Mouse (Mus musculus): ENCODE results near the gene Dyx1c1. TPM values are rescaled to one million over a fixed set of nuclear protein-coding genes. Genes with fewer than 3 reads are reported as not detected.

Gene Dyx1c1
- polyA plus RNA-seq, 1 experiment from 2014 or later: 2.8 TPM

GRCm38 (mm10) chr9:72968349-72969061, 9.9 kb downstream of the Dyx1c1 start:
- Histone ChIP-seq H3K27me3 (ENCODE audit: control insufficient read depth, insufficient read depth, low read depth, low read length) (no peaks in the 10 kb centered on the region), H3K4me3 (ENCODE audit: low read depth, low read length) (no peak overlapping the region), H3K27ac (ENCODE audit: low read length) (no peak overlapping the region), H3K9me3 (replicated peaks; ENCODE audit: control insufficient read depth, low read length, poor library complexity, severe bottlenecking) (no peaks in the 10 kb centered on the region), H3K4me1 (ENCODE audit: control insufficient read depth, insufficient read depth, low read length) (0 out of 2 replicates have a peak, but pooled peaks cover 3% of the 10 kb centered on the region), H3K9ac (ENCODE audit: low read depth, low read length) (no peak overlapping the region), H3K4me2 (ENCODE audit: low read length) (no peak overlapping the region), H3K36me3 (ENCODE audit: control insufficient read depth, insufficient read depth, low read length) (no peaks in the 10 kb centered on the region)
- WGBS: 30% methylated on average over 11 of the region's 11 CpGs
- ATAC-seq: peak; percentile 51

- WGBS: 74% methylated on average over 7 of the region's 7 CpGs
- no peak overlapping the region for H3K4me3 ChIP-seq (ENCODE audit: low read depth, low read length)
- H3K9me3 ChIP-seq (replicated peaks; ENCODE audit: control insufficient read depth, low read length, poor library complexity, severe bottlenecking): no peaks in the 10 kb centered on the region
- H3K27ac ChIP-seq (ENCODE audit: low read length): no peak overlapping the region
- H3K27me3 ChIP-seq (ENCODE audit: control insufficient read depth, insufficient read depth, low read depth, low read length): no peaks in the 10 kb centered on the region
- 0 out of 2 replicates have a peak, but pooled peaks cover 3% of the 10 kb centered on the region for H3K4me1 ChIP-seq (ENCODE audit: control insufficient read depth, insufficient read depth, low read length)
- H3K4me2 ChIP-seq (ENCODE audit: low read length): no peak overlapping the region
- no peaks in the 10 kb centered on the region for H3K36me3 ChIP-seq (ENCODE audit: control insufficient read depth, insufficient read depth, low read length)
- H3K9ac ChIP-seq (ENCODE audit: low read depth, low read length): no peak overlapping the region
- no peak for ATAC-seq
These were observed 11.3 kb downstream of the Dyx1c1 start for GRCm38 (mm10) chr9:72969874-72970273.

GRCm38 (mm10) chr9:72972435-72972834, 13.8 kb downstream of the Dyx1c1 start:
- H3K9ac ChIP-seq (ENCODE audit: low read depth, low read length): no peak overlapping the region
- 86% methylated on average over 5 of the region's 5 CpGs for WGBS

GRCm38 (mm10) chr9:72972984-72973383, 14.4 kb downstream of the Dyx1c1 start:
- Histone ChIP-seq H3K4me2 (ENCODE audit: low read length) (no peak overlapping the region), H3K36me3 (ENCODE audit: control insufficient read depth, insufficient read depth, low read length) (no peaks in the 10 kb centered on the region), H3K27ac (ENCODE audit: low read length) (no peak overlapping the region), H3K27me3 (ENCODE audit: control insufficient read depth, insufficient read depth, low read depth, low read length) (no peaks in the 10 kb centered on the region), H3K4me1 (ENCODE audit: control insufficient read depth, insufficient read depth, low read length) (0 out of 2 replicates have a peak, but pooled peaks cover 3% of the 10 kb centered on the region), H3K9ac (ENCODE audit: low read depth, low read length) (no peak overlapping the region), H3K9me3 (replicated peaks; ENCODE audit: control insufficient read depth, low read length, poor library complexity, severe bottlenecking) (no peaks in the 10 kb centered on the region), H3K4me3 (ENCODE audit: low read depth, low read length) (no peak overlapping the region)
- no peak for ATAC-seq

More at GRCm38 (mm10) chr9:72972435-72972834, 13.8 kb downstream of the Dyx1c1 start:
- Histone ChIP-seq H3K36me3 (ENCODE audit: control insufficient read depth, insufficient read depth, low read length) (no peaks in the 10 kb centered on the region), H3K27me3 (ENCODE audit: control insufficient read depth, insufficient read depth, low read depth, low read length) (no peaks in the 10 kb centered on the region), H3K27ac (ENCODE audit: low read length) (no peak overlapping the region), H3K9me3 (replicated peaks; ENCODE audit: control insufficient read depth, low read length, poor library complexity, severe bottlenecking) (no peaks in the 10 kb centered on the region), H3K4me1 (ENCODE audit: control insufficient read depth, insufficient read depth, low read length) (0 out of 2 replicates have a peak, but pooled peaks cover 3% of the 10 kb centered on the region), H3K4me2 (ENCODE audit: low read length) (no peak overlapping the region), H3K4me3 (ENCODE audit: low read depth, low read length) (no peak overlapping the region)
- ATAC-seq: no peak

- 89% methylated on average over 5 of the region's 5 CpGs for WGBS
- H3K36me3 ChIP-seq (ENCODE audit: control insufficient read depth, insufficient read depth, low read length): no peaks in the 10 kb centered on the region
- H3K4me3 ChIP-seq (ENCODE audit: low read depth, low read length): no peak overlapping the region
- no peaks in the 10 kb centered on the region for H3K9me3 ChIP-seq (replicated peaks; ENCODE audit: control insufficient read depth, low read length, poor library complexity, severe bottlenecking)
- H3K4me1 ChIP-seq (ENCODE audit: control insufficient read depth, insufficient read depth, low read length): no peaks in the 10 kb centered on the region
- H3K27ac ChIP-seq (ENCODE audit: low read length): no peak overlapping the region
- no peak overlapping the region for H3K4me2 ChIP-seq (ENCODE audit: low read length)
- ATAC-seq: no peak
- H3K27me3 ChIP-seq (ENCODE audit: control insufficient read depth, insufficient read depth, low read depth, low read length): no peaks in the 10 kb centered on the region
- no peak overlapping the region for H3K9ac ChIP-seq (ENCODE audit: low read depth, low read length)
These were observed 16.1 kb downstream of the Dyx1c1 start for GRCm38 (mm10) chr9:72974734-72975133.

DNA sequence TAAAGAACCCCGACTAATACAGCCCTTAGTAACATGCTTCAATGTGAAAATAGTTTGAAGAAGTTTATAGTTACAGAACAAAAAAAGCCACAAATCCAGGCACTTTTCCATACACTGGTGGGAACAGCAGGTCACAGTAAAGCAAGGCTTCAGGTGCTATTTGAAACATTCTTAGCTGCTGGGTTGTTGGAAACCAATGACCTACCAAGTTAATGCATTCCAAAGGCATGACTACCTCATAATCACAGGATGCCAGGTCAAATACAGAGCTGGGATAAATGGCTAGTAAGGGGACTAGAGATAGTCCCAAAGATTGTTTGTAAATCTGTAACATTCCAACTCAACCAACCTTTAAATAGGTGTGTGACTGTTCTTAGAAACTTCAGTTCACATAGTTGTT, 16.7 kb downstream of the Dyx1c1 start:
- Histone ChIP-seq H3K4me1 (ENCODE audit: control insufficient read depth, insufficient read depth, low read length) (no peaks in the 10 kb centered on the region), H3K36me3 (ENCODE audit: control insufficient read depth, insufficient read depth, low read length) (no peaks in the 10 kb centered on the region), H3K27me3 (ENCODE audit: control insufficient read depth, insufficient read depth, low read depth, low read length) (no peaks in the 10 kb centered on the region), H3K4me2 (ENCODE audit: low read length) (no peak overlapping the region), H3K9me3 (replicated peaks; ENCODE audit: control insufficient read depth, low read length, poor library complexity, severe bottlenecking) (no peaks in the 10 kb centered on the region), H3K9ac (ENCODE audit: low read depth, low read length) (no peak overlapping the region), H3K4me3 (ENCODE audit: low read depth, low read length) (no peak overlapping the region), H3K27ac (ENCODE audit: low read length) (no peak overlapping the region)
- no peak for ATAC-seq
- 93% methylated on average over 1 of the region's 1 CpGs for WGBS

DNA sequence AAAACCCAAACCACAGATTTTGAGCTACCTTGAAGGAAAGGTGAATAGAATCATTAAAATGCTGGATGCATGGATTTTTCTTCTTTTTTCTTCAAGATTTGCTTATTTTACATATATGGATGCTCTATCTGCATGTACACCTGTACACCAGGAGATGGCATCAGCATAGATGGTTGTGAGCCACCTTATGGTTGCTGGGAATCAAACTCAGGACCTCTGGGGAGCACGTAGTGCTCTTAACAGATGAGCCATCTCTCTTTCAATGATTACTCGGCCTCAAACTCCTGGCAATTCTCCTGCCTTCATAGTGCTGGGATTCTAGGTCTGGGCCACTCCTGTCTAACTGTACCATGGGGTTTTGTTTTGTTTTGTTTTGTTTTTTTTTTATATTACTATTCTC, 24.5 kb downstream of the Dyx1c1 start:
- 75% methylated on average over 2 of the region's 2 CpGs for WGBS
- peaks cover 17% of the 10 kb centered on the region for H3K4me1 ChIP-seq (ENCODE audit: control insufficient read depth, insufficient read depth, low read length)
- H3K4me2 ChIP-seq (ENCODE audit: low read length): no peak overlapping the region
- ATAC-seq: no peak
- no peak overlapping the region for H3K27ac ChIP-seq (ENCODE audit: low read length)
- H3K27me3 ChIP-seq (ENCODE audit: control insufficient read depth, insufficient read depth, low read depth, low read length): no peaks in the 10 kb centered on the region
- no peak overlapping the region for H3K4me3 ChIP-seq (ENCODE audit: low read depth, low read length)
- H3K9ac ChIP-seq (ENCODE audit: low read depth, low read length): no peak overlapping the region
- H3K36me3 ChIP-seq (ENCODE audit: control insufficient read depth, insufficient read depth, low read length): no peaks in the 10 kb centered on the region
- no peaks in the 10 kb centered on the region for H3K9me3 ChIP-seq (replicated peaks; ENCODE audit: control insufficient read depth, low read length, poor library complexity, severe bottlenecking)

GRCm38 (mm10) chr9:72985250-72986220, 26.9 kb downstream of the Dyx1c1 start, which contains the start of the genes Ccpg1os and Ccpg1:
TSS of gene Ccpg1os (minus strand) at chr9:72985382.
TSS of gene Ccpg1 (plus strand) at chr9:72985429.
- Histone ChIP-seq H3K27ac (ENCODE audit: low read length) (peak within 1 kb of the TSS; percentile 87), H3K36me3 (ENCODE audit: control insufficient read depth, insufficient read depth, low read length) (no peaks in the 10 kb centered on the region), H3K4me2 (ENCODE audit: low read length) (peak within 1 kb of the TSS; percentile 68), H3K9ac (ENCODE audit: low read depth, low read length) (peak within 1 kb of the TSS; percentile 86), H3K9me3 (replicated peaks; ENCODE audit: control insufficient read depth, low read length, poor library complexity, severe bottlenecking) (no peaks in the 10 kb centered on the region), H3K4me3 (ENCODE audit: low read depth, low read length) (peak within 1 kb of the TSS; percentile 78), H3K27me3 (ENCODE audit: control insufficient read depth, insufficient read depth, low read depth, low read length) (no peaks in the 10 kb centered on the region), H3K4me1 (ENCODE audit: control insufficient read depth, insufficient read depth, low read length) (peaks cover 17% of the 10 kb centered on the region)
- peak; percentile 100 for ATAC-seq
- WGBS: under 1% methylated on average over 88 of the region's 88 CpGs
